Mouse (Mus musculus) cortical plate, adult 2 months (tissue): ENCODE results near the gene Mxd1.

ENCODE experiments used
- CTCF ChIP-seq: fragments of 200-500 bp; IDR thresholded peaks from 2 replicates; pipeline ENCODE4 v1.5.1; 2011; ENCODE audit warnings: mild to moderate bottlenecking, control low read depth, low read length; ENCODE audit not compliant: insufficient read depth; ENCODE audit errors: extremely low read depth
- POLR2A ChIP-seq: fragments of 200-500 bp; IDR thresholded peaks from 2 replicates; pipeline ENCODE4 v1.6.1; 2011; ENCODE audit warnings: mild to moderate bottlenecking, low read length, control low read depth; ENCODE audit not compliant: insufficient read depth; ENCODE audit errors: extremely low read depth

GRCm38 (mm10) chr6:86708072-86708774 is 39.3 kb upstream of the Mxd1 start:
- TF ChIP-seq POLR2A (no peak), CTCF (no peak)
